Mouse (Mus musculus) lung, embryonic 14.5 days (tissue): ENCODE measurements around the gene Rapsn. TPM values are rescaled to one million over a fixed set of nuclear protein-coding genes. Genes with fewer than 3 reads are reported as not detected.

ENCODE experiments used
- ATAC-seq: fragments of 200-750 bp; cut with Nextera tagmentation; 2 replicates; pipeline ENCODE4 v1.8.0; 2017; ENCODE audit warnings: mild to moderate bottlenecking, moderate TSS enrichment, moderate library complexity; ENCODE audit not compliant: insufficient read depth
- DNase-seq: peaks from one replicate; pipeline ENCODE4 v3.0.0-alpha.2; 2015
- H3K27ac ChIP-seq: fragments of 300-500 bp; sonication (generic); 2 replicates; pipeline ENCODE4 v1.5.1; 2014; ENCODE audit warnings: low read depth, mild to moderate bottlenecking, moderate library complexity
- H3K27me3 ChIP-seq: fragments of 300-500 bp; sonication (generic); 2 replicates; pipeline ENCODE4 v1.6.1; 2014; ENCODE audit warnings: low read length, control low read depth; ENCODE audit not compliant: insufficient read depth
- H3K36me3 ChIP-seq: fragments of 300-500 bp; sonication (generic); 2 replicates; pipeline ENCODE4 v1.6.1; 2014; ENCODE audit warnings: control low read depth; ENCODE audit not compliant: insufficient read depth
- H3K4me1 ChIP-seq: fragments of 300-500 bp; sonication (generic); 2 replicates; pipeline ENCODE4 v1.6.1; 2014; ENCODE audit warnings: antibody characterized with exemption, control low read depth; ENCODE audit not compliant: insufficient read depth
- H3K4me2 ChIP-seq: fragments of 300-500 bp; sonication (generic); 2 replicates; pipeline ENCODE4 v1.6.1; 2014; ENCODE audit warnings: mild to moderate bottlenecking
- H3K4me3 ChIP-seq: fragments of 300-500 bp; sonication (generic); 2 replicates; pipeline ENCODE4 v1.5.1; 2014; ENCODE audit warnings: low read depth, low read length
- H3K9ac ChIP-seq: fragments of 300-500 bp; sonication (generic); 2 replicates; pipeline ENCODE4 v1.6.1; 2014
- H3K9me3 ChIP-seq: fragments of 300-500 bp; sonication (generic); 2 replicates; pipeline ENCODE4 v1.6.1; 2016; ENCODE audit warnings: low read depth, low read length, control low read depth
- CTCF ChIP-seq: IDR thresholded peaks from 2 replicates; pipeline ENCODE4 v1.5.1; 2016; ENCODE audit warnings: antibody characterized with exemption, low read depth
- WGBS: fragments of 180-500 bp; shearing (Covaris S2); extraction: QIAGEN DNeasy Blood & Tissue Kit; methylation state at CpG from one replicate; pipeline ENCODE4 v1.1.7; 2014; 5-methylcytosine and 5-hydroxymethylcytosine counted together
- polyA plus RNA-seq: library from polyadenylated mRNA; unstranded; fragments of >200 nt; fragmentation: Nextera tagmentation; extraction: Ambion mirVana; gene quantifications from 2 replicates; pipeline ENCODE4 v1.2.1, GENCODE M21; 2014

Gene Rapsn
- polyA plus RNA-seq, 1 experiment from 2014 or later: 1.5 TPM

DNA sequence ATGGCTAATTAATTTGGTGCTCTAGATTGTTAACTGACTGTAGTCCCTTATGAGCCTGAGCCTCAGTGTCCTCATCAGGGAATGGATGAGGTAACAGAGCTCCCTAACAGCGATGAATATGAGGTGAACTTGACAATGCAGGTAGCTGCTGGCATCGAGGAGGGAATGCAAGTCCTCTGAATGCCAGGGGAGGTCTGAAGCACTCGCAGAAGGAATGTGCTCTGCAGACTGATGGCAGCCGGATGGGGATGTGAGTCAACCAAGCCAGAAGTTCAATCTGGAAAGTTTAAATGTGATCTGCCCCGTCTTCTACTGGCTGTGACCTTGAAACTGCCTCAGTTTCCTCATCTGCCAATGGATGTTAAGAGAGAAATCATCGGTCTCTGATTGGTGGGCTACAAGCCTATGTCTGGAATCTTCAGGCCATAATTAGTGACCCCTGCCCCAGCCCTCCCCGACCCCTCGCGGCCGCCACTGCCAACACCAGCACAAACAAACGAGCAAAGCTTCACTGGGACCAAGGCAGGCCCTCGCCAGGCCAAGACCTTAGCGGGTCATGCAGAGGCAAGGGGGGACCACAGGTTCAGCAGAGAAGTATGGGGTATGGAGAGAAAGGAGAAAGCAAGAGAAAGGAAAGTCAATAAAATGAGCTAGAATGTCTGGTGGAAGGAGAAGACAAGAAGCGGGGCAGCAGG, 34.0 kb downstream of the Rapsn start:
- ATAC-seq: peak; percentile 9; the same call in 1 of the 2 replicates
- TF ChIP-seq CTCF: no peak
- H3K4me3 ChIP-seq: peak overlapping the region; percentile 58

DNA sequence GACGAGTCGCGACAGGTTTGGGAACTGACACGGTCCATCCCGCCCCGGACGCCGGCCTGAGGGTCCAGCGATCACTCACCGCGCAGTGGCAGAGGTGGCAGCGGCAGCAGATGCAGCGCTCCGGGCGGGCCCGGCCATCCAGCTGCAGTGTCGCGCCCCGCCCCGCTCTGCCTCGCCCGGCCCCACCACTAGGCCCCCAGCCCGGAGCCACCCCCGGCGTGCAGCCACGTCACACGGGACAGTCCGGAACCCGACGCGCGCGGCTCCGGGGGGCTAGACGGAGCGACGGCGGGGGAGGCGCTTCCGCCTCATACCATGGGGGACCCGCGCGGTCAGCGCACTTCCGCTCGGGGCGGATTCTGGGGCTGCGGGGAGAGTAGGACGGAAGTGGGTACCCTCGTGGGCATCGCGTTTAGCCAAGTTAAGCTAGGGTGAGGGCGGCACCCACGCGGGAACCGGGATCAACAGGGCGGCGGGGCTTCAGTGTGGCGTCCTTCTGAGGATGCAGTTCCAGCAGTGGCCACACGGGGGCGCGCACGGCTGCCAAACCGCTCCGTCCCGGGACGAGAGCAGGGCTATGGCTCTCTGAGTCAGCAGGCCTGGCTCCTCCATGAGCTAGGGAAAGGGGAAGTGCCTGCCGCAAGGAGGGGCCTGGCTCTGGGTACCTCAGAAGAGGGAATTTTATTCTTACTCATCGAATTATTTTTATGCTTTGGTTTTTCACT, 34.8 kb downstream of the Rapsn start, which contains the start of gene Slc39a13:
Gene Slc39a13, minus strand, starts transcription at position 342 of the 725 bp plus-strand sequence.
- H3K9ac ChIP-seq: peak within 1 kb of the TSS; percentile 57
- DNase-seq: peak; percentile 97
- peak within 1 kb of the TSS; percentile 82 for H3K27ac ChIP-seq
- WGBS: under 1% methylated on average over 68 of the region's 69 CpGs
- peak within 1 kb of the TSS; percentile 86 for H3K4me2 ChIP-seq
- peak within 1 kb of the TSS; percentile 58 for H3K4me3 ChIP-seq
- H3K27me3 ChIP-seq: no peaks in the 10 kb centered on the region
- H3K9me3 ChIP-seq: no peaks in the 10 kb centered on the region
- H3K36me3 ChIP-seq: peaks cover 19% of the 10 kb centered on the region
- peak; percentile 100 for TF ChIP-seq CTCF
- peak; percentile 97 for ATAC-seq
- peaks cover 6% of the 10 kb centered on the region; the same call in 1 of the 2 replicates for H3K4me1 ChIP-seq

More for the DNA sequence above, 34.0 kb downstream of the Rapsn start:
- H3K4me1 ChIP-seq: peaks cover 6% of the 10 kb centered on the region; the same call in 1 of the 2 replicates
- H3K27me3 ChIP-seq: no peaks in the 10 kb centered on the region
- WGBS: 4% methylated on average over 14 of the region's 14 CpGs
- H3K27ac ChIP-seq: peak overlapping the region; percentile 82
- H3K9me3 ChIP-seq: no peaks in the 10 kb centered on the region
- peak overlapping the region; percentile 57 for H3K9ac ChIP-seq
- H3K4me2 ChIP-seq: peak overlapping the region; percentile 86
- H3K36me3 ChIP-seq: peaks cover 25% of the 10 kb centered on the region
- peak; percentile 52 for DNase-seq

DNA sequence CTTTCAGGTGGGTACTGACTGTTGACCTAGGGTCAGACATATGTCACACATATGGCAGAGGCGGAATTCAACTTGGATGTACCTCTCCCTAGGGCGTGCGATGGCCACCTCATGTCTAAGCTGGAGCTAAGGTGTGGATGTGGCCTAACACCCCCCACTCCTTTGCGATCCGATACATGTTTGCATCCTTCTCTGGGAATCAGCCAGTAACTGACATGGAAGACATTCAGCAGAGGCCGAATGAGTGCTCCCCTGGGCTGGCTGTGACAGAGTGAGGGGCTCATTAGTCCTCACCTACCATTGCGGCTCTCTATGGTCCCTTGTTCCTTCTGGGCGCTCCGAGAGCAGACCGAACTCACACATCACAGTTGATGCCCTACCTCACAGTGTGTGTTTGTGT, 35.6 kb downstream of the Rapsn start:
- no peak for DNase-seq
- H3K9ac ChIP-seq: peak overlapping the region; percentile 57

DNA sequence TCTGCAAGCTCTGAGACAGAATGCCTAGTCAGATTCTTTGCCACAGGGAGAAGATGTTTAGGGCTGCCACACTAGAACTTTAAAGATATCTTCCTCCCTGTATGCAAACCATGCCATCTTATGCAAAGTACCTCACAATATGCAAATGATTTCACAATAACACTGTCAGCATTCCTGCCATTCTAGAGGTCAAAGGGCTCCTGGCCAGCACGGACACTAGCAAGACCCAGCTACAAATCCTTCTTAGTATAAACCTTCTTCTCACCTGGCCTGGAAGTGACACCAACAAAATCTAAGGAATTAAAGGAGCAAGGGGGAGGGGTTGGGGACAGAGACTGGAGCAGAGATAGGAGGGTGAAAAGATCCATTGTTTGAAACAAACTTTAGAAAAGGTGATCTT, 36.7 kb downstream of the Rapsn start:
- 6% methylated on average over 1 of the region's 1 CpGs for WGBS
- DNase-seq (no peak), ATAC-seq (no peak)
- TF ChIP-seq CTCF: no peak
- H3K9ac ChIP-seq: no peak overlapping the region; the same call in 1 of the 2 replicates
- no peak overlapping the region for H3K4me3 ChIP-seq
- H3K4me1 ChIP-seq: peaks cover 6% of the 10 kb centered on the region; the same call in 1 of the 2 replicates
- no peaks in the 10 kb centered on the region for H3K27me3 ChIP-seq
- H3K27ac ChIP-seq: no peak overlapping the region
- no peaks in the 10 kb centered on the region for H3K9me3 ChIP-seq
- 0 out of 2 replicates have a peak, but pooled peaks cover 4% of the 10 kb centered on the region for H3K36me3 ChIP-seq
- H3K4me2 ChIP-seq: no peak overlapping the region

More for the DNA sequence above, 35.6 kb downstream of the Rapsn start:
- TF ChIP-seq CTCF: no peak
- ATAC-seq: no peak
- Histone ChIP-seq H3K9me3 (no peaks in the 10 kb centered on the region), H3K36me3 (peaks cover 11% of the 10 kb centered on the region), H3K4me2 (peak overlapping the region; percentile 86), H3K27ac (peak overlapping the region; percentile 82), H3K4me1 (peaks cover 6% of the 10 kb centered on the region; the same call in 1 of the 2 replicates), H3K27me3 (no peaks in the 10 kb centered on the region), H3K4me3 (peak overlapping the region; percentile 58)
- WGBS: 81% methylated on average over 10 of the region's 10 CpGs

GRCm38 (mm10) chr2:91077957-91078313, 42.5 kb downstream of the Rapsn start:
- no peak for TF ChIP-seq CTCF
- H3K36me3 ChIP-seq: no peaks in the 10 kb centered on the region
- H3K4me1 ChIP-seq: no peaks in the 10 kb centered on the region
- WGBS: 16% methylated on average over 12 of the region's 12 CpGs
- no peaks in the 10 kb centered on the region for H3K9me3 ChIP-seq
- DNase-seq: no peak
- H3K27ac ChIP-seq: no peak overlapping the region
- H3K9ac ChIP-seq: peak overlapping the region; percentile 69; the same call in 1 of the 2 replicates
- ATAC-seq: no peak
- peak overlapping the region; percentile 51 for H3K4me3 ChIP-seq
- peak overlapping the region; percentile 91 for H3K4me2 ChIP-seq
- H3K27me3 ChIP-seq: no peaks in the 10 kb centered on the region

GRCm38 (mm10) chr2:91078314-91079025, 43.0 kb downstream of the Rapsn start:
- no peaks in the 10 kb centered on the region for H3K27me3 ChIP-seq
- 2% methylated on average over 23 of the region's 36 CpGs for WGBS
- TF ChIP-seq CTCF: no peak
- H3K4me1 ChIP-seq: no peaks in the 10 kb centered on the region
- DNase-seq (peak; percentile 54), ATAC-seq (peak; percentile 77)
- peak overlapping the region; percentile 69 for H3K9ac ChIP-seq
- H3K27ac ChIP-seq: no peak overlapping the region
- peak overlapping the region; percentile 51 for H3K4me3 ChIP-seq
- peak overlapping the region; percentile 91 for H3K4me2 ChIP-seq
- no peaks in the 10 kb centered on the region for H3K36me3 ChIP-seq
- no peaks in the 10 kb centered on the region for H3K9me3 ChIP-seq
